Mouse (Mus musculus) CH12.LX (cell line): ENCODE results near the gene Clec2l. TPM values are rescaled to one million over a fixed set of nuclear protein-coding genes. Genes with fewer than 3 reads are reported as not detected.

Source experiments
- DNase-seq: peaks from one replicate; pipeline ENCODE4 v3.0.0-alpha.2; 2013; ENCODE audit errors: extremely low read depth
- H3K27ac ChIP-seq: 2 replicates; pipeline ENCODE4 v1.5.1; 2012; ENCODE audit warnings: low read depth, mild to moderate bottlenecking, control low read depth, moderate library complexity; ENCODE audit not compliant: insufficient read depth
- H3K27me3 ChIP-seq: replicated peaks from 2 replicates; pipeline ENCODE3; 2012; ENCODE audit warnings: inconsistent platforms
- H3K36me3 ChIP-seq, 2 experiments: replicated peaks in 1 of 2; 2 replicates each; pipeline versions ENCODE3 to v1.6.1; 2012; ENCODE audit warnings: inconsistent platforms in 1 of 2, low read length in 1 of 2, mild to moderate bottlenecking in 1 of 2, mixed read lengths in 1 of 2, moderate library complexity in 1 of 2; ENCODE audit not compliant: control insufficient read depth in 1 of 2, insufficient read depth in 1 of 2
- H3K4me1 ChIP-seq, 2 experiments: 2 replicates each; pipeline ENCODE4 v1.6.1; 2012; ENCODE audit warnings: inconsistent platforms in 1 of 2, moderate library complexity in 1 of 2; ENCODE audit not compliant: insufficient read depth in 2 of 2, control insufficient read depth in 1 of 2
- H3K4me2 ChIP-seq: 2 replicates; pipeline ENCODE4 v1.6.1; 2012; ENCODE audit warnings: low read depth, mild to moderate bottlenecking, control low read depth; ENCODE audit not compliant: poor library complexity, insufficient read depth, severe bottlenecking
- H3K4me3 ChIP-seq, 3 experiments: fragments of 150-350 bp in 1 of 3; sonication (generic) in 1 of 3; replicated peaks in 1 of 3; 2 replicates each; pipeline versions ENCODE3 to v1.5.1; 2011 to 2012; ENCODE audit warnings: low read depth in 2 of 3, low read length in 2 of 3, mild to moderate bottlenecking in 2 of 3, moderate library complexity in 2 of 3, control low read depth in 1 of 3, improper control_type of control experiment in 1 of 3, inconsistent platforms in 1 of 3, mixed read lengths in 1 of 3; ENCODE audit not compliant: poor library complexity in 1 of 3
- H3K79me2 ChIP-seq: replicated peaks from 2 replicates; pipeline ENCODE4 v1.6.1; 2012; ENCODE audit warnings: mild to moderate bottlenecking, moderate library complexity; ENCODE audit not compliant: control insufficient read depth, poor library complexity, insufficient read depth, severe bottlenecking; ENCODE audit errors: extremely low read depth
- H3K9ac ChIP-seq: 2 replicates; pipeline ENCODE4 v1.6.1; 2012; ENCODE audit warnings: low read depth, mild to moderate bottlenecking, control low read depth, moderate library complexity; ENCODE audit not compliant: insufficient read depth
- H3K9me3 ChIP-seq: replicated peaks from 2 replicates; pipeline ENCODE3; 2012; ENCODE audit warnings: low read length, inconsistent platforms, mixed read lengths
- BHLHE40 ChIP-seq: IDR thresholded peaks from 2 replicates; pipeline ENCODE4 v1.6.1; 2011; ENCODE audit warnings: mild to moderate bottlenecking, low read depth, low read length, improper control_type of control experiment
- CHD1 ChIP-seq: IDR thresholded peaks from 2 replicates; pipeline ENCODE4 v1.6.1; 2012; ENCODE audit warnings: low read depth, low read length, improper control_type of control experiment, inconsistent platforms
- CHD2 ChIP-seq: IDR thresholded peaks from 2 replicates; pipeline ENCODE4 v1.6.1; 2011; ENCODE audit warnings: low read length, improper control_type of control experiment
- CTCF ChIP-seq, 2 experiments: IDR thresholded peaks in 1 of 2; conservative IDR thresholded peaks in 1 of 2; 2 replicates each; pipeline ENCODE4 v1.5.1; 2011 to 2012; ENCODE audit warnings: low read depth in 2 of 2, low read length in 2 of 2, improper control_type of control experiment in 1 of 2, inconsistent platforms in 1 of 2, mild to moderate bottlenecking in 1 of 2, moderate library complexity in 1 of 2
- EP300 ChIP-seq: IDR thresholded peaks from 2 replicates; pipeline ENCODE4 v1.6.1; 2011; ENCODE audit warnings: low read length, improper control_type of control experiment
- ETS1 ChIP-seq: conservative IDR thresholded peaks from 2 replicates; pipeline ENCODE4 v1.6.1; 2012; ENCODE audit warnings: low read depth, mild to moderate bottlenecking, inconsistent platforms, low read length, improper control_type of control experiment, moderate library complexity
- JUN ChIP-seq: IDR thresholded peaks from 2 replicates; pipeline ENCODE4 v1.6.1; 2011; ENCODE audit warnings: low read depth, mild to moderate bottlenecking, low read length, improper control_type of control experiment, moderate library complexity; ENCODE audit not compliant: insufficient read depth
- JUND ChIP-seq: conservative IDR thresholded peaks from 2 replicates; pipeline ENCODE4 v1.6.1; 2011; ENCODE audit warnings: low read depth, low read length, improper control_type of control experiment
- KAT2A ChIP-seq: IDR thresholded peaks from 2 replicates; pipeline ENCODE4 v1.6.1; 2012; ENCODE audit warnings: low read length, improper control_type of control experiment, inconsistent platforms; ENCODE audit not compliant: insufficient replicate concordance
- MAX ChIP-seq: IDR thresholded peaks from 2 replicates; pipeline ENCODE4 v1.6.1; 2011; ENCODE audit warnings: low read length, improper control_type of control experiment
- MEF2A ChIP-seq: IDR thresholded peaks from 2 replicates; pipeline ENCODE4 v1.6.1; 2014; ENCODE audit warnings: low read depth, mild to moderate bottlenecking, inconsistent platforms, low read length, improper control_type of control experiment, borderline replicate concordance
- NELFE ChIP-seq: IDR thresholded peaks from 2 replicates; pipeline ENCODE4 v1.6.1; 2011; ENCODE audit warnings: low read depth, low read length, improper control_type of control experiment
- PAX5 ChIP-seq: IDR thresholded peaks from 2 replicates; pipeline ENCODE4 v1.6.1; 2012; ENCODE audit warnings: low read length, inconsistent platforms, mixed read lengths
- POLR2AphosphoS2 ChIP-seq: IDR thresholded peaks from 2 replicates; pipeline ENCODE4 v1.6.1; 2011; ENCODE audit warnings: low read depth, low read length, improper control_type of control experiment
- RAD21 ChIP-seq: IDR thresholded peaks from 2 replicates; pipeline ENCODE4 v1.6.1; 2011; ENCODE audit warnings: low read depth, mild to moderate bottlenecking, low read length, improper control_type of control experiment, moderate library complexity
- SIN3A ChIP-seq: IDR thresholded peaks from 2 replicates; pipeline ENCODE4 v1.6.1; 2012; ENCODE audit warnings: low read length, improper control_type of control experiment, inconsistent platforms
- UBTF ChIP-seq: IDR thresholded peaks from 2 replicates; pipeline ENCODE4 v1.6.1; 2012; ENCODE audit warnings: low read depth, mild to moderate bottlenecking, inconsistent platforms, low read length, improper control_type of control experiment, moderate library complexity
- USF1 ChIP-seq: IDR thresholded peaks from 2 replicates; pipeline ENCODE4 v1.6.1; 2014; ENCODE audit warnings: low read depth, mild to moderate bottlenecking, inconsistent platforms, low read length, improper control_type of control experiment
- ZC3H11A ChIP-seq: IDR thresholded peaks from 2 replicates; pipeline ENCODE4 v1.6.1; 2012; ENCODE audit warnings: low read depth, mild to moderate bottlenecking, inconsistent platforms, low read length, improper control_type of control experiment
- dilution Hi-C: fragments of 300-500 bp; cut with MboI; formaldehyde crosslinking; loops from 2 replicates; pipeline ENCODE4 v1.14.3; 2020; ENCODE audit warnings: low sequenced_read_pairs; ENCODE audit not compliant: extremely low pct_unique_long_range_greater_than_20kb, extremely low pct_ligation_motif_present
- in situ Hi-C: fragments of 300-500 bp; cut with MboI; formaldehyde crosslinking; loops from 3 replicates; pipeline ENCODE4 v1.14.3; 2019; ENCODE audit warnings: low sequenced_read_pairs, low pct_ligation_motif_present, low pct_unique_long_range_greater_than_20kb, mixed read lengths
- polyA plus RNA-seq: library from polyadenylated mRNA; unstranded; fragments of >175 nt; gene quantifications from 2 replicates; pipeline ENCODE4 v1.2.1, GENCODE M21; 2012; ENCODE audit warnings: low read depth; ENCODE audit not compliant: insufficient read length
- total RNA-seq, 2 experiments: library from RNA; depleted of rRNA; stranded (reverse); fragments of 300-350 nt in 1 of 2; fragments of >200 nt in 1 of 2; gene quantifications; 2 replicates each; pipeline ENCODE4 v1.2.3; 2012 to 2014

Gene Clec2l
- total and polyA plus RNA-seq, 3 experiments = 0.17 to 0.26 (median 0.21) TPM

DNA sequence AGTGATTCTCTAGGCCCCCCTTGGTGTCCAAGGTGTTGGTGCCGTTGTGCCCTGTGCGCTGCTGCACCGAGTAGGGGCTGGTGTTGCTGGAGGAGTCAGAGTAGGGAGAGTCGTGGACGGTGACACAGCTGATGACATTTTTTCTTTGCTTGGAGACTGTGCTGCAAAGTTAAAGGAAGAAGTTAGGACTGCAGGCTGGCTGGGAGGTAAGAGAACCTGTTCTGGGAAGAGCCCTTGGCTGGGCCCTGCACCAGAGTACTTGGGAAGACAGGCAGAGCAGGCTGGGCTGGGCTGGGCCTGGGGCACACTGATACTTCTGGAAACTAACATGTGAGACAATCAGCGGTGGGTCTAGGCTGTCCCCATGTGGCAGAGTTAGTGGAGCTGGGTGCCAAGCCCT lies 40.7 kb downstream of the Clec2l start:
- DNase-seq = no peak
- dilution Hi-C loops = no loop called here
- in situ Hi-C loops = no loop called here
- Histone ChIP-seq H3K79me2 (no peaks in the 10 kb centered on the region), H3K9me3 (no peaks in the 10 kb centered on the region), H3K4me3 (no peak overlapping the region), H3K27me3 (no peaks in the 10 kb centered on the region), H3K4me2 (no peak overlapping the region), H3K27ac (no peak overlapping the region), H3K36me3 (peaks cover 0 to 28% of the 10 kb centered on the region in 2 experiments), H3K4me1 (peaks cover 0 to 6% of the 10 kb centered on the region in 2 experiments; a peak in 1 of 4 replicates), H3K9ac (no peak overlapping the region)
- TF ChIP-seq CTCF (conservative IDR thresholded peaks at IDR 0.05 in 1 of 2, IDR thresholded peaks at IDR 0.05 in 1 of 2; ENCODE audit: low read depth in 2 of 2, low read length in 2 of 2) (no peak), MEF2A (no peak), ETS1 (no peak)

GRCm38 (mm10) chr6:38704264-38704984 lies 41.6 kb downstream of the Clec2l start:
- Histone ChIP-seq H3K4me1 (peaks cover 0 to 7% of the 10 kb centered on the region in 2 experiments; a peak in 1 of 4 replicates), H3K9ac (no peak overlapping the region), H3K4me2 (no peak overlapping the region), H3K27me3 (no peaks in the 10 kb centered on the region), H3K36me3 (peaks cover 0 to 20% of the 10 kb centered on the region in 2 experiments), H3K4me3 (no peak overlapping the region), H3K9me3 (no peaks in the 10 kb centered on the region), H3K27ac (no peak overlapping the region), H3K79me2 (no peaks in the 10 kb centered on the region)
- DNase-seq = no peak
- TF ChIP-seq UBTF = no peak
- no peak for TF ChIP-seq POLR2AphosphoS2
- no peak for TF ChIP-seq RAD21
- TF ChIP-seq CTCF (conservative IDR thresholded peaks at IDR 0.05 in 1 of 2, IDR thresholded peaks at IDR 0.05 in 1 of 2; ENCODE audit: low read depth in 2 of 2, low read length in 2 of 2) = no peak
- no peak for TF ChIP-seq JUN
- no peak for TF ChIP-seq USF1
- TF ChIP-seq CHD2 = no peak
- no peak for TF ChIP-seq SIN3A
- no peak for TF ChIP-seq CHD1
- no peak for TF ChIP-seq JUND
- no peak for TF ChIP-seq KAT2A
- no peak for TF ChIP-seq MAX
- no peak for TF ChIP-seq EP300
- no peak for TF ChIP-seq PAX5
- TF ChIP-seq BHLHE40 = no peak
- TF ChIP-seq ZC3H11A = no peak
- TF ChIP-seq NELFE = no peak
- dilution Hi-C loops = no loop called here
- in situ Hi-C loops = no loop called here
